Mouse (Mus musculus): ENCODE data around the gene Hoxa1. TPM values are rescaled to one million over a fixed set of nuclear protein-coding genes. Genes with fewer than 3 reads are reported as not detected.

The Hoxa1 gene
- polyA plus RNA-seq, 1 experiment from 2014 or later, result 3.2 TPM

GRCm38 (mm10) chr6:52185834-52186233 lies 27.7 kb upstream of the Hoxa1 start:
- ATAC-seq (ENCODE audit: low FRiP score), result no peak
- 22% methylated on average over 3 of the region's 3 CpGs for WGBS
- Histone ChIP-seq H3K4me1 (peaks cover 17% of the 10 kb centered on the region; the same call in 1 of the 2 replicates), H3K4me2 (replicated peaks) (peak overlapping the region; percentile 88), H3K27me3 (peaks cover 99% of the 10 kb centered on the region), H3K9me3 (replicated peaks) (no peaks in the 10 kb centered on the region), H3K36me3 (no peaks in the 10 kb centered on the region), H3K4me3 (no peak overlapping the region), H3K9ac (0 out of 2 replicates have a peak overlapping the region, but pooled peaks have one; percentile 14), H3K27ac (peak overlapping the region; percentile 87)

- Histone ChIP-seq H3K9ac (no peak overlapping the region), H3K4me1 (peaks cover 17% of the 10 kb centered on the region; the same call in 1 of the 2 replicates), H3K36me3 (no peaks in the 10 kb centered on the region), H3K27ac (peak overlapping the region; percentile 87), H3K4me3 (0 out of 2 replicates have a peak overlapping the region, but pooled peaks have one; percentile 4), H3K4me2 (replicated peaks) (peak overlapping the region; percentile 88), H3K27me3 (peaks cover 99% of the 10 kb centered on the region), H3K9me3 (replicated peaks) (no peaks in the 10 kb centered on the region)
- WGBS, result 1% methylated on average over 19 of the region's 19 CpGs
- no peak for ATAC-seq (ENCODE audit: low FRiP score)
These were observed 27.1 kb upstream of the Hoxa1 start for GRCm38 (mm10) chr6:52185222-52185621.

GRCm38 (mm10) chr6:52184668-52185067 lies 26.6 kb upstream of the Hoxa1 start:
- peaks cover 17% of the 10 kb centered on the region; the same call in 1 of the 2 replicates for H3K4me1 ChIP-seq
- H3K27ac ChIP-seq, result peak overlapping the region; percentile 87
- H3K4me2 ChIP-seq (replicated peaks), result peak overlapping the region; percentile 88

GRCm38 (mm10) chr6:52183311-52184080 lies 25.4 kb upstream of the Hoxa1 start:
- Histone ChIP-seq H3K9me3 (replicated peaks) (no peaks in the 10 kb centered on the region), H3K27me3 (peaks cover 99% of the 10 kb centered on the region), H3K4me3 (peak overlapping the region; percentile 16), H3K27ac (peak overlapping the region; percentile 87), H3K36me3 (no peaks in the 10 kb centered on the region), H3K4me1 (peaks cover 17% of the 10 kb centered on the region; the same call in 1 of the 2 replicates), H3K4me2 (replicated peaks) (peak overlapping the region; percentile 88), H3K9ac (peak overlapping the region; percentile 51)
- 6% methylated on average over 10 of the region's 10 CpGs for WGBS
- ATAC-seq (ENCODE audit: low FRiP score), result no peak

More at GRCm38 (mm10) chr6:52184668-52185067, 26.6 kb upstream of the Hoxa1 start:
- no peaks in the 10 kb centered on the region for H3K9me3 ChIP-seq (replicated peaks)
- no peak for ATAC-seq (ENCODE audit: low FRiP score)
- peak overlapping the region; percentile 12; the same call in 1 of the 2 replicates for H3K4me3 ChIP-seq
- no peaks in the 10 kb centered on the region for H3K36me3 ChIP-seq
- H3K9ac ChIP-seq, result peak overlapping the region; percentile 47
- 3% methylated on average over 6 of the region's 6 CpGs for WGBS
- H3K27me3 ChIP-seq, result peaks cover 99% of the 10 kb centered on the region

GRCm38 (mm10) chr6:52182793-52183192 lies 24.7 kb upstream of the Hoxa1 start:
- H3K4me2 ChIP-seq (replicated peaks), result peak overlapping the region; percentile 88
- no peaks in the 10 kb centered on the region for H3K36me3 ChIP-seq
- 18% methylated on average over 1 of the region's 1 CpGs for WGBS
- peaks cover 99% of the 10 kb centered on the region for H3K27me3 ChIP-seq
- peaks cover 17% of the 10 kb centered on the region; the same call in 1 of the 2 replicates for H3K4me1 ChIP-seq
- ATAC-seq (ENCODE audit: low FRiP score), result no peak
- H3K9ac ChIP-seq, result peak overlapping the region; percentile 51
- no peaks in the 10 kb centered on the region for H3K9me3 ChIP-seq (replicated peaks)
- peak overlapping the region; percentile 87 for H3K27ac ChIP-seq
- H3K4me3 ChIP-seq, result 0 out of 2 replicates have a peak overlapping the region, but pooled peaks have one; percentile 16

- Histone ChIP-seq H3K27ac (peak overlapping the region; percentile 98; the same call in 1 of the 2 replicates), H3K27me3 (peaks cover 99% of the 10 kb centered on the region), H3K4me2 (replicated peaks) (peak overlapping the region; percentile 88), H3K36me3 (no peaks in the 10 kb centered on the region), H3K4me3 (no peak overlapping the region; the same call in 1 of the 2 replicates), H3K9me3 (replicated peaks) (no peaks in the 10 kb centered on the region), H3K4me1 (peaks cover 17% of the 10 kb centered on the region; the same call in 1 of the 2 replicates), H3K9ac (no peak overlapping the region)
- WGBS, result 24% methylated on average over 2 of the region's 2 CpGs
- no peak for ATAC-seq (ENCODE audit: low FRiP score)
These were observed 23.9 kb upstream of the Hoxa1 start for GRCm38 (mm10) chr6:52182030-52182429.

- Histone ChIP-seq H3K9me3 (replicated peaks) (no peaks in the 10 kb centered on the region), H3K4me2 (replicated peaks) (peak overlapping the region; percentile 88), H3K9ac (peak overlapping the region; percentile 89), H3K27me3 (peaks cover 98% of the 10 kb centered on the region), H3K4me3 (peak overlapping the region; percentile 55), H3K27ac (peak overlapping the region; percentile 98), H3K36me3 (no peaks in the 10 kb centered on the region), H3K4me1 (peaks cover 14% of the 10 kb centered on the region; the same call in 1 of the 2 replicates)
- 13% methylated on average over 3 of the region's 3 CpGs for WGBS
- ATAC-seq (ENCODE audit: low FRiP score), result no peak
These were observed 22.6 kb upstream of the Hoxa1 start for GRCm38 (mm10) chr6:52180726-52181125.

GRCm38 (mm10) chr6:52180213-52180710 lies 22.1 kb upstream of the Hoxa1 start:
- H3K4me2 ChIP-seq (replicated peaks), result peak overlapping the region; percentile 88
- 3% methylated on average over 11 of the region's 11 CpGs for WGBS

GRCm38 (mm10) chr6:52179690-52180089 lies 21.6 kb upstream of the Hoxa1 start:
- no peak for ATAC-seq (ENCODE audit: low FRiP score)

More at GRCm38 (mm10) chr6:52180213-52180710, 22.1 kb upstream of the Hoxa1 start:
- H3K9me3 ChIP-seq (replicated peaks), result no peaks in the 10 kb centered on the region
- H3K27me3 ChIP-seq, result peaks cover 98% of the 10 kb centered on the region
- peak overlapping the region; percentile 98 for H3K27ac ChIP-seq
- ATAC-seq (ENCODE audit: low FRiP score), result no peak
- no peaks in the 10 kb centered on the region for H3K36me3 ChIP-seq
- peak overlapping the region; percentile 55 for H3K4me3 ChIP-seq
- peaks cover 13% of the 10 kb centered on the region; the same call in 1 of the 2 replicates for H3K4me1 ChIP-seq
- peak overlapping the region; percentile 89 for H3K9ac ChIP-seq

GRCm38 (mm10) chr6:52178918-52179665 lies 21.0 kb upstream of the Hoxa1 start:
- WGBS, result 1% methylated on average over 4 of the region's 4 CpGs
- Histone ChIP-seq H3K36me3 (no peaks in the 10 kb centered on the region), H3K9me3 (replicated peaks) (no peaks in the 10 kb centered on the region), H3K9ac (peak overlapping the region; percentile 89), H3K4me2 (replicated peaks) (peak overlapping the region; percentile 88), H3K4me3 (peak overlapping the region; percentile 55), H3K27me3 (peaks cover 96% of the 10 kb centered on the region), H3K27ac (peak overlapping the region; percentile 98), H3K4me1 (peaks cover 6% of the 10 kb centered on the region; the same call in 1 of the 2 replicates)
- ATAC-seq (ENCODE audit: low FRiP score), result no peak

More at GRCm38 (mm10) chr6:52179690-52180089, 21.6 kb upstream of the Hoxa1 start:
- Histone ChIP-seq H3K27ac (peak overlapping the region; percentile 98), H3K4me2 (replicated peaks) (peak overlapping the region; percentile 88), H3K4me3 (peak overlapping the region; percentile 55), H3K9ac (peak overlapping the region; percentile 89), H3K27me3 (peaks cover 99% of the 10 kb centered on the region), H3K9me3 (replicated peaks) (no peaks in the 10 kb centered on the region), H3K36me3 (no peaks in the 10 kb centered on the region), H3K4me1 (peaks cover 12% of the 10 kb centered on the region; the same call in 1 of the 2 replicates)
- under 1% methylated on average over 10 of the region's 10 CpGs for WGBS

GRCm38 (mm10) chr6:52177806-52178205 lies 19.7 kb upstream of the Hoxa1 start:
- no peaks in the 10 kb centered on the region for H3K36me3 ChIP-seq
- H3K27ac ChIP-seq, result peak overlapping the region; percentile 98
- H3K27me3 ChIP-seq, result peaks cover 95% of the 10 kb centered on the region
- H3K9me3 ChIP-seq (replicated peaks), result no peaks in the 10 kb centered on the region
- peak overlapping the region; percentile 88 for H3K4me2 ChIP-seq (replicated peaks)
- ATAC-seq (ENCODE audit: low FRiP score), result no peak
- H3K4me3 ChIP-seq, result peak overlapping the region; percentile 55
- peak overlapping the region; percentile 89 for H3K9ac ChIP-seq
- H3K4me1 ChIP-seq, result peaks cover 4% of the 10 kb centered on the region; the same call in 1 of the 2 replicates
- WGBS, result 1% methylated on average over 9 of the region's 9 CpGs

Measured in hindbrain, embryonic 12.5 days (tissue).